9 mouse cellular contexts compared by ENCODE assay signal in the genomic region with DNA sequence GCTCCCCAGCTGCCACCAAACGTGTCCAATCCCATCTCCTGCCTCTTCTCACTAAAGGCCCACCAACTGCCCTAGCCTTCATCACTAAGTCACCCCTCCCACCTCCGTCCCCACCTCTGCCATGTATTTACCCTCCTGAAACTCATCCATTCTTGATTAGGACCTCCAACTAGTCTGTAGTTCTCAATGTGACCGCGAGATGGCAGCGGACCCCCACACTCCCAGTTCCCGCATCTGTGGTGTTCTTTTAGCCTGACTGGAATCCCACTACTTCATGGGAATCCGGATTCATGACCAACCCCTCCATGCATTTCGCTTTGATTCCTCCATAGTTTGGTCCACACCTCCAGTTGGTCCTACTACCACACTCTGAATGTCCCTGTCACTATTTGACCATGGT. TPM values are rescaled to one million over a fixed set of nuclear protein-coding genes. Genes with fewer than 3 reads are reported as not detected.
DNase-seq lines count a peak whose midpoint lies in the region; ATAC-seq and TF ChIP-seq lines count a peak whose summit lies in the region.
"Had no signal": no experiment of that assay in that cellular context is flagged by ENCODE, and none has a peak within 500 bp of the region (broad histone marks: within the 10 kb centered on the region; RNA-seq: fewer than 3 reads in every experiment).

No protein-coding gene starts in this region.

- 0 out of 2 replicates have a peak overlapping the region, but pooled peaks have one; percentile 20 for H3K4me3 ChIP-seq in midbrain, embryonic 10.5 days
- H3K4me3 ChIP-seq in midbrain, embryonic 15.5 days: no peak overlapping the region
- H3K4me3 ChIP-seq in embryonic fibroblast, embryonic 13.5 days (ENCODE audit: insufficient read depth, low read length): no peak overlapping the region
- H3K4me3 ChIP-seq in liver, postnatal 0 days (ENCODE audit: low read depth, low read length): no peak overlapping the region
- H3K4me3 ChIP-seq: neural tube, embryonic 12.5 days had no signal

- TF ChIP-seq EP300 in liver, postnatal 0 days (IDR thresholded peaks at IDR 0.05; ENCODE audit: low read depth): no peak

- 3% methylated on average over 8 of the region's 8 CpGs for WGBS in midbrain, embryonic 10.5 days
- 3% methylated on average over 8 of the region's 8 CpGs for WGBS in midbrain, embryonic 15.5 days
- WGBS in liver, postnatal 0 days (ENCODE audit: insufficient replicate concordance): under 1% methylated on average over 8 of the region's 8 CpGs

- no peak for TF ChIP-seq POLR2A in embryonic fibroblast, embryonic 13.5 days (IDR thresholded peaks at IDR 0.05; ENCODE audit: low read depth, low read length)

- H3K27ac ChIP-seq in midbrain, embryonic 10.5 days (replicated peaks): no peak overlapping the region
- no peak overlapping the region for H3K27ac ChIP-seq in midbrain, embryonic 15.5 days
- H3K27ac ChIP-seq in embryonic fibroblast, embryonic 13.5 days (ENCODE audit: insufficient read depth, low read length): no peak overlapping the region
- no peak overlapping the region for H3K27ac ChIP-seq in liver, postnatal 0 days (ENCODE audit: low read depth)
- H3K27ac ChIP-seq: neural tube, embryonic 12.5 days had no signal

- no peaks in the 10 kb centered on the region for H3K9me3 ChIP-seq in midbrain, embryonic 10.5 days (replicated peaks)
- H3K9me3 ChIP-seq in midbrain, embryonic 15.5 days: no peaks in the 10 kb centered on the region
- H3K9me3 ChIP-seq in liver, postnatal 0 days (ENCODE audit: low read length): no peaks in the 10 kb centered on the region
- H3K9me3 ChIP-seq: neural tube, embryonic 12.5 days had no signal

- no peak overlapping the region for H3K4me2 ChIP-seq in midbrain, embryonic 15.5 days
- no peak overlapping the region for H3K4me2 ChIP-seq in liver, postnatal 0 days (ENCODE audit: low read depth, low read length)
- H3K4me2 ChIP-seq: neural tube, embryonic 12.5 days had no signal

- no peak for ATAC-seq in midbrain, embryonic 15.5 days (replicated peaks)
- ATAC-seq in liver, postnatal 0 days: peak; percentile 17; the same call in 1 of the 2 replicates
- no peak for ATAC-seq in inflammation-experienced regulatory T-cells, adult 6 months

- peak; percentile 81 for DNase-seq in midbrain, embryonic 10.5 days (ENCODE audit: low spot score)
- peak; percentile 83 for DNase-seq in adrenal gland, postnatal 14 days
- peak; percentile 75 for DNase-seq in kidney, adult 9 months
- DNase-seq in liver, postnatal 0 days: peak; percentile 81
- peak; percentile 83 for DNase-seq in retina, postnatal 1 day

- peaks cover 86% of the 10 kb centered on the region for H3K27me3 ChIP-seq in midbrain, embryonic 10.5 days (ENCODE audit: low read depth, poor library complexity, severe bottlenecking)
- H3K27me3 ChIP-seq in midbrain, embryonic 15.5 days (replicated peaks): no peaks in the 10 kb centered on the region
- peaks cover 52% of the 10 kb centered on the region for H3K27me3 ChIP-seq in liver, postnatal 0 days (ENCODE audit: insufficient read depth, low read length)

- H3K9ac ChIP-seq in midbrain, embryonic 15.5 days: no peak overlapping the region
- no peak overlapping the region for H3K9ac ChIP-seq in liver, postnatal 0 days (replicated peaks)

- peaks cover 24% of the 10 kb centered on the region for H3K36me3 ChIP-seq in midbrain, embryonic 10.5 days
- H3K36me3 ChIP-seq in midbrain, embryonic 15.5 days (replicated peaks): peaks cover 8% of the 10 kb centered on the region
- no peaks in the 10 kb centered on the region for H3K36me3 ChIP-seq in liver, postnatal 0 days (replicated peaks; ENCODE audit: insufficient read depth, low read length)

- peak; percentile 75; the same call in 1 of the 2 replicates for TF ChIP-seq CTCF in embryonic fibroblast, embryonic 13.5 days (IDR thresholded peaks at IDR 0.05; ENCODE audit: borderline replicate concordance, insufficient read depth, low read length)
- TF ChIP-seq CTCF in liver, postnatal 0 days (IDR thresholded peaks at IDR 0.05; ENCODE audit: low read depth): peak; percentile 90

- H3K4me1 ChIP-seq in midbrain, embryonic 10.5 days: peaks cover 20% of the 10 kb centered on the region
- H3K4me1 ChIP-seq in midbrain, embryonic 15.5 days: peaks cover 15% of the 10 kb centered on the region; the same call in 1 of the 2 replicates
- no peaks in the 10 kb centered on the region for H3K4me1 ChIP-seq in embryonic fibroblast, embryonic 13.5 days (ENCODE audit: control insufficient read depth, insufficient read depth, low read length)
- H3K4me1 ChIP-seq in liver, postnatal 0 days (ENCODE audit: insufficient read depth): no peaks in the 10 kb centered on the region

RNA-seq across cellular contexts. Expression of gene Sarm1, which starts 9.4 kb away (rescaled TPM):
- polyA plus RNA-seq in midbrain, embryonic 10.5 days (2016; fragmentation: Nextera tagmentation; extraction: Ambion mirVana): 16.9 and 23.9 TPM in 2 replicates
- polyA plus RNA-seq in midbrain, embryonic 15.5 days (2015; fragmentation: Nextera tagmentation; extraction: Ambion mirVana): 52.4 and 56.8 TPM in 2 replicates
- total RNA-seq in adrenal gland, postnatal 14 days (2021): 3.3 and 4.9 TPM in 2 replicates
- 0.33 and 0.97 TPM in 2 replicates for polyA plus RNA-seq in embryonic fibroblast, embryonic 13.5 days (2011; ENCODE audit: insufficient read length, low read depth, missing spikeins)
- polyA plus RNA-seq in liver, postnatal 0 days (2015; fragmentation: Nextera tagmentation; extraction: Ambion mirVana): 0.14 and 0.21 TPM in 2 replicates
- 1 to 10 TPM in 1 of 3 experiments, under 1 TPM in 2; 0.41 to 2.2 (median 0.97) TPM for polyA plus RNA-seq in inflammation-experienced regulatory T-cells, adult 6 months (2017; shearing (Covaris generic))

RNA-seq across cellular contexts. Expression of gene Vtn, which starts 10.7 kb away (rescaled TPM):
- polyA plus RNA-seq in midbrain, embryonic 10.5 days (2016; fragmentation: Nextera tagmentation; extraction: Ambion mirVana): 116 and 119 TPM in 2 replicates
- 137 and 184 TPM in 2 replicates for polyA plus RNA-seq in midbrain, embryonic 15.5 days (2015; fragmentation: Nextera tagmentation; extraction: Ambion mirVana)
- 23.9 and 283 TPM in 2 replicates for total RNA-seq in adrenal gland, postnatal 14 days (2021)
- not detected in 2 replicates for polyA plus RNA-seq in embryonic fibroblast, embryonic 13.5 days (2011; ENCODE audit: insufficient read length, low read depth, missing spikeins)
- 2,013 and 2,040 TPM in 2 replicates for polyA plus RNA-seq in liver, postnatal 0 days (2015; fragmentation: Nextera tagmentation; extraction: Ambion mirVana)
- polyA plus RNA-seq in inflammation-experienced regulatory T-cells, adult 6 months (2017; shearing (Covaris generic)): not detected

RNA-seq across cellular contexts. Expression of gene Sebox, which starts 15.1 kb away (rescaled TPM):
- polyA plus RNA-seq in midbrain, embryonic 10.5 days (2016; fragmentation: Nextera tagmentation; extraction: Ambion mirVana): 0.20 TPM in 1 of 2 replicates, not detected in the other
- polyA plus RNA-seq in midbrain, embryonic 15.5 days (2015; fragmentation: Nextera tagmentation; extraction: Ambion mirVana): 0.13 and 0.17 TPM in 2 replicates
- not detected in 2 replicates for total RNA-seq in adrenal gland, postnatal 14 days (2021)
- polyA plus RNA-seq in embryonic fibroblast, embryonic 13.5 days (2011; ENCODE audit: insufficient read length, low read depth, missing spikeins): not detected in 2 replicates
- polyA plus RNA-seq in liver, postnatal 0 days (2015; fragmentation: Nextera tagmentation; extraction: Ambion mirVana): 0.11 and 0.16 TPM in 2 replicates
- polyA plus RNA-seq in inflammation-experienced regulatory T-cells, adult 6 months (2017; shearing (Covaris generic)): not detected
- polyA plus RNA-seq: neural tube, embryonic 12.5 days had no signal

RNA-seq across cellular contexts. Expression of gene Slc46a1, which starts 22.7 kb away (rescaled TPM):
- polyA plus RNA-seq in midbrain, embryonic 10.5 days (2016; fragmentation: Nextera tagmentation; extraction: Ambion mirVana): 23.2 and 27.1 TPM in 2 replicates
- 23.6 and 23.7 TPM in 2 replicates for polyA plus RNA-seq in midbrain, embryonic 15.5 days (2015; fragmentation: Nextera tagmentation; extraction: Ambion mirVana)
- total RNA-seq in adrenal gland, postnatal 14 days (2021): 16.7 and 20.5 TPM in 2 replicates
- polyA plus RNA-seq in embryonic fibroblast, embryonic 13.5 days (2011; ENCODE audit: insufficient read length, low read depth, missing spikeins): 4.3 and 6.5 TPM in 2 replicates
- polyA plus RNA-seq in liver, postnatal 0 days (2015; fragmentation: Nextera tagmentation; extraction: Ambion mirVana): 20.5 and 22.3 TPM in 2 replicates
- 1 to 10 TPM in 2 of 3 experiments, under 1 TPM in 1; 0.36 to 4.3 (median 3.7) TPM for polyA plus RNA-seq in inflammation-experienced regulatory T-cells, adult 6 months (2017; shearing (Covaris generic))

RNA-seq across cellular contexts. Expression of gene Tmem199, which starts 23.8 kb away (rescaled TPM):
- polyA plus RNA-seq in midbrain, embryonic 10.5 days (2016; fragmentation: Nextera tagmentation; extraction: Ambion mirVana): 81.8 and 88.8 TPM in 2 replicates
- 90.5 and 91.0 TPM in 2 replicates for polyA plus RNA-seq in midbrain, embryonic 15.5 days (2015; fragmentation: Nextera tagmentation; extraction: Ambion mirVana)
- total RNA-seq in adrenal gland, postnatal 14 days (2021): 26.3 and 29.6 TPM in 2 replicates
- 16.6 and 19.5 TPM in 2 replicates for polyA plus RNA-seq in embryonic fibroblast, embryonic 13.5 days (2011; ENCODE audit: insufficient read length, low read depth, missing spikeins)
- 21.1 TPM in 2 replicates for polyA plus RNA-seq in liver, postnatal 0 days (2015; fragmentation: Nextera tagmentation; extraction: Ambion mirVana)
- 10 to 100 TPM; 42.2 to 59.5 (median 54.9) TPM for polyA plus RNA-seq in inflammation-experienced regulatory T-cells, adult 6 months (2017; shearing (Covaris generic))

Comparison
In these comparisons a context has a peak if more than half of its experiments do, and no peak if none do; other contexts are left out.
1. RNA of gene Vtn, which starts 10.7 kb away (polyA plus RNA-seq): 2,013 to 2,040 TPM in liver, postnatal 0 days, 137 to 184 TPM in midbrain, embryonic 15.5 days and 116 to 119 TPM in midbrain, embryonic 10.5 days; not detected in embryonic fibroblast, embryonic 13.5 days and not detected in inflammation-experienced regulatory T-cells, adult 6 months; every median in the first group is over 10 times any median in the second.
2. Peak in every context shown above with its lines, with median percentiles within 50 percentile points of each other: DNase-seq.